Mouse (Mus musculus): ENCODE data around the gene Slc38a3.
A peak's percentile ranks its signal among the peaks of the same experiment; 100 is the strongest.

- TF ChIP-seq CTCF (conservative IDR thresholded peaks at IDR 0.05; ENCODE audit: insufficient read depth, insufficient read length, low read depth, low read length) (no peak), POLR2A (IDR thresholded peaks at IDR 0.05; ENCODE audit: low read depth, low read length) (peak; percentile 65)
These were observed 62.7 kb downstream of the Slc38a3 start for GRCm38 (mm10) chr9:107606591-107606990.

Data from kidney, adult 2 months (tissue).